Mouse (Mus musculus) right cerebral cortex, postnatal 25 days (tissue): ENCODE data around the gene Cdh8.
"Not testable (repeated sequence)": the region's sequence is repeated elsewhere in the genome, so short reads cannot be mapped to it uniquely, and the experiment has no call there.

ENCODE experiments used
- DNase-seq: peaks from one replicate; pipeline ENCODE4 v3.0.0; 2022

The Cdh8 gene

DNA sequence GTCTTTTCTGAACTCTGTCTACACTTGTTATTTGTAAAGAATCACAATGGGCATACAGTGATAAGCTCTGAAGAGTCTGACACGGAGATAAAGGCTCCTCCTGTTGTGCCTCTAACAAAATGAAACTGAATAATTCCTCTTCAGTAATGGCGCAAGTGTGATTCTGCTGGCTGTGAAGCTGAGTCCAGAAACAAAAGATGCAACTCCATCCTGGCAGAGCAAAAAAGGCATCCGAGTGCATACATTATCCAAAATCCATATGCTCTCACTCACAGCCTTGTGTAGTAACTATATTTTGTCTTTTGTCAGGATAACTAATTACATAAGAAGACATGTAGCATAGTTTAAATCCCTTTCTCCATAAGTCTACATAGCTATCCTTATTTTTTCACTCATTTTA is 149.1 kb downstream of the Cdh8 start:
- DNase-seq: no peak

- no peak for DNase-seq
Observed at GRCm38 (mm10) chr8:99234372-99234771, 181.9 kb downstream of the Cdh8 start.

DNA sequence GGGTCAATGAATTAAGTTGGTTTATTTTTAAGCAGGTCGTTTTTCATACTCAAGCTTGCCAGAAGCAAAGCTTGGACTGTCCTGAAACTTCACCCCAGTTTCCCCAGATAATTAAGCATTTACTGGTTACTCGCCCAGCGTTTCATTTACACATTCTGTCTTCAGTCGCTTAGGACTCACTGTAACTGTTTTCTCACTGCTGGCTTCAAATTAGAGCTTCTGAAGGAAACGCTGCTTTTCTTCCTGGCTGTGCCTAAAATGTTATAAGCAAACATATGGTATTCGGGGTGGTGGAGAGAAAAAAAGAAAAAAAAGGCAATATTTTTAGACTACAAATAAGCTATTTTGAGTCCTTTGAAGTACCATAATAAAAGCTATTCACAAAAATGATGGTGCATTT is 192.6 kb downstream of the Cdh8 start:
- DNase-seq: no peak

GRCm38 (mm10) chr8:99205194-99205593 is 211.1 kb downstream of the Cdh8 start:
- no peak for DNase-seq

GRCm38 (mm10) chr8:99190643-99191042 is 225.6 kb downstream of the Cdh8 start:
- no peak for DNase-seq

DNA sequence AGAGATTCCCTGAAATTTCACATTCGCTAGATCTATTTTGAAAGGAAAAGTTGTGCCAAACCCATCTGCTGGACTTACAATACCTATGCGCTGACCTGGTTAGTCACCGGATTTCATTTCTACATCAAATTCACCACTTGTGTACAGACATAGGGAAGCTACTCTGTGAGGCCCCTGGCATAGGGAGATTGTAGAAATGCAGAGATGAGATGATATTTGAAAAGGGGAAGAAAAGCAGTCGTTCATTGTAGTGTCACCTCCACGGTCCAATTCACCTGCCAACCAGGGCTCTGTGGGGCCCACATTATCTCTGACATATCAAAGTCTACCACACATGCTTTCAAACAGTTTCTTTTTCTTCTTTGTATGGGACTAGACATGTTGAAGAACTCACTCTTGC is 229.4 kb downstream of the Cdh8 start:
- DNase-seq: no peak

GRCm38 (mm10) chr8:99184186-99184585 is 232.1 kb downstream of the Cdh8 start:
- no peak for DNase-seq

GRCm38 (mm10) chr8:99166966-99167365 is 249.3 kb downstream of the Cdh8 start:
- no peak for DNase-seq

- no peak for DNase-seq
Observed at GRCm38 (mm10) chr8:99161633-99162032, 254.6 kb downstream of the Cdh8 start.

DNA sequence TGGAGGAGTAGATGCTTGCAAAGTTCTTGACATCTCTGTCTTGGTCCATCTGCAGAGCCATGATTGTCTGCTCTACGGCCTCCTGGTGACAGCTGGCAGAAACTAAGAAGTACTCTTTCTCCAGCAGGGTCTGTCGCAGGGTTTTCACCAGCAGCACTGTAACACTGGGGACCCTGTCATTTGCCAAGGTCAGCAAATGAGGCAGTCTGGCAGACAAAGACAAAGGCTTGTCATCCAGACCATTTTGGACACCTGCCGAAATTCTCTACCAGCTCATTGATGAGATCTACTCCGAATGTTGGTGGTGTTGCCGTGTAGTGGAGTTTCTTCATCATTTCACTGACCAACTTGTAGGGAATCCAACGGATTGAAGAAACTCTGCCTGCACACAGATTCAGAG is 270.8 kb downstream of the Cdh8 start:
- no peak for DNase-seq

DNA sequence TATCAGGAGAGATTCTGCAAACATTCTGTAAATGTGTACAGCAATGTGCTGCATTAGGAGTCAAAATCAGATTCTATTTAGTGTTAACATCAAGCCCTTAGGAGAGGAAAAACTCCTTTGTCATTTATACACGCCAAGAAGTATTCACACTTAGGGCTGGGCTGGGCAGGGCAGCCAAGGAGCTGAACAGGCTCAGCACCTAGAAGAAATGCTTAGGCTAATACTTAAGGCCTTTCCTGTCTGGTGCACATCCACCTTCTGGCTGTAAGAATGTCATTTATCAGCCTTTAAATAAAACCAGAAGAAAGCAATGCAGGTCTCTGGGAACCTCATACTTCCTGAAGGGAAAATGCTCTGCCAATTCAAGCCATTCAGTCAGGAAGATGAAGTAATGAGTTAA is 271.5 kb downstream of the Cdh8 start:
- not testable (repeated sequence) for DNase-seq

- no peak for DNase-seq
Observed at GRCm38 (mm10) chr8:99098453-99098852, 317.8 kb downstream of the Cdh8 start.

GRCm38 (mm10) chr8:99051344-99051743 is 364.9 kb downstream of the Cdh8 start:
- DNase-seq: no peak

DNA sequence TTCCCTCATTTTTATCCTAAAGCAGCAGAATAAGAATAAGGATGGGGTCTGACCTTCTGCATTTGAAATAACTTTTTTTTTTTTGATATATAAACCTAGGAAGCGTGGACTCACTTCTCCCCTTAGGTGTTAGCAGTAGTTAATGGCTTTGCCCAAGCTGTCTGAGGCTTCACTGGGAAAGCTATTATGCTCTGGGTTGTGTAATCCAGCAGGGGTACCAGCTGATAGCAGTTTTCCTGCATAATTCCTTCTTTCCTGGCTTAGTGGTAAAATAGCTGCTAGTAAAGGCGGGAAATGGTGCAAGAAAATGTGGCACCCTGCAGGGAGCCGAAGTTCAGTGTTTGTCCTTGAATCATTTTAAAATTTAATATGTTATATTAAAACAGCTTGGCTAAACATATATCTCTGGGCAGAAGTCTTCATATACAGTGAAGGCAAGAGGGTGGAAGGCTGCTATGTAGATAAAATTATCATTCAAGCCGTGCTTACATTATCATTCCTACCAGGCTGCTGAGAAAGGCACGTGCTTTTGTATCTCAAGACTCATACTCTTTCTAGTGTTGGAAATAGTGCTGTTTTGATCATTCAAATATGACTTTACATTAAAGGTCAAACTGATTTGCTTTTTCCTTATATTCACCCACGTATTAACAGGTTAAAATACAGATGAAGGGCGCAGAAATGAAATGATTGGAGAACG is 367.5 kb downstream of the Cdh8 start:
- no peak for DNase-seq

- no peak for DNase-seq
Observed at GRCm38 (mm10) chr8:99040423-99040822, 375.8 kb downstream of the Cdh8 start.

- DNase-seq: no peak
Observed at GRCm38 (mm10) chr8:99031060-99031459, 385.2 kb downstream of the Cdh8 start.
